Mouse (Mus musculus): ENCODE measurements at regions not wholly inside any gene's neighbourhood (a gene's known extent, or its start where the extent isn't known, plus 50 kb on each side); places are given as distances from the start of the nearest gene placed in this dataset.

GRCm38 (mm10) chr9:79201755-79202154 lies 516.9 kb downstream of the Col12a1 start:
- TF ChIP-seq CTCF (IDR thresholded peaks at IDR 0.05; ENCODE audit: borderline replicate concordance, insufficient read depth, low read length): no peak
- TF ChIP-seq POLR2A (IDR thresholded peaks at IDR 0.05; ENCODE audit: low read depth, low read length): no peak

Data from embryonic fibroblast, embryonic 13.5 days (primary cell).